Mouse (Mus musculus): ENCODE data around the gene Crybg2.

Crybg2 gene

GRCm38 (mm10) chr4:134058166-134058715, 2.4 kb upstream of the Crybg2 start:
- DNase-seq (ENCODE audit: low spot score): no peak

- no peak for DNase-seq (ENCODE audit: low spot score)
These were observed 1.7 kb upstream of the Crybg2 start for GRCm38 (mm10) chr4:134058908-134059307.

- DNase-seq (ENCODE audit: low spot score): no peak
These were observed 683 bp downstream of the Crybg2 start for GRCm38 (mm10) chr4:134061166-134061830.

DNA sequence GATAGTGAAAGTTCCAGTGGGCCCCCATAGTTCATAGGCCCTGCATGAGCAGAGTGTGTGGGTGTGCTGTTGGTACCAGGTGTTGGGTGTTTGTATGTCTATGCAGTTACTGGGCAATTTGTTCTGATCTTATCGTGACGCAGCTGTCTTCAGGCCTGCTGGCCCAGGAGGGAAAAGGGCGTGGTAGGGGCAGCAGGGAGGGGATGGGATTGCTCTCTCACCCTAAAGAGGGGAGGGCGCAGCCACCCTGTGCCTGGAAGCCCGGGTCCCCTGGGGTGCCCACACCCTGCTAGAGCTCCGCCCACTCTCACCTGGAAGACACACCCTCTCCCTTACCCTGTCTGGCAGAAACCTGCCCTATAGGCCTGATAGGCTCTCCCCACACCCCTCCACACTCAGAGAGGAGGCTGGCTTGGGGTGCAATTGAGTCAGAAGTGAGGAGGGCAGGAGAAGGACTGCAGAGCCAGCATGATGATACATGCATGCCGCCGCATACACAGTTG, 1.4 kb downstream of the Crybg2 start:
- DNase-seq (ENCODE audit: low spot score): no peak

DNA sequence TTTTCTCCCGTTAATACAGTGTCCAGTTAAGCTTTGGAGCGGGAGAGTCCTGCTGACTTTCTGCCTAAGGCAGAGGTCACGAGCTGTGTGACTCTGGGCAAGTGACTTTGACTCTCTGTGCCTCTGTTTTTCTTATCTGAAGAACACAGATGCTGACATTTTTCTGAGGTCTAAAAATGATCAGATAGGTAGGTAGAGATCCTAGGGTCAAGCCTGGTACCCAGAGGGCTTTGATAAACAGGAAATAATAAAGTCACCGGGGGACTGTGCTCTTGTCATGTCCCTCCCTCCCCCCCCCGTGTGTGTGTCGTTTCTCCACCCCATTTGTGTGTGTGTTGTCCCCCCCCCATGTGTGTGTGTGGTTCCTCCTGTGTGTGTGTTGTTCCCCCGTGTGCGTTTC, 1.9 kb downstream of the Crybg2 start:
- no peak for DNase-seq (ENCODE audit: low spot score)

DNA sequence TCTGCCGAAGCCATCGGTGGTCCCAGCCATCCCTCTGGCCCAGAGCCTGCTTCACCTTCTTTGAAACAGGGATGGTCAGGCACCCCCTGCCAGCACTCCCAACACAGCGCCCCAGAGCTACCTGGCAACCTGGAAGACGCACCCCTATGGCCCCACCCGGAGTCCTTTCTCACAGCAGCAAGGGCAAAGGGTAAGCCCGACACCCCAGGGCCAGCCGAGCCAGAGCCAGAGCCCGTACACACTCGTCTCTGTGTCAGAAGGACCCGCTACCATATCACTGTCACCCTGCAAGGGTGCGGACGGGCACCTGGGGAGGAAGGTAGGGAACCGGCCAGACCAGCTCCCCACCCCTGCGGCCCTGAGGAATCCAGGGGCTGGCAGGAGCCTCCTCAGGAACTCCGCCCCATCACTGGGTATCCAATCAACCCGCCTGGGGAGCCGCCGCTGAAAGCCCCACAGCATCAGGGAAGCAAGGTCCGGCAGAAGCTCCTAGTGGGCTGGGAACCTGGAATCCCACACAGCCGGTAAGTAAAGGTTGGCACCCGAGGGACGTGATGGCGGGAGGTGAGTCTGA, 4.9 kb downstream of the Crybg2 start:
- DNase-seq (ENCODE audit: low spot score): no peak

GRCm38 (mm10) chr4:134067383-134067782, 6.8 kb downstream of the Crybg2 start:
- DNase-seq (ENCODE audit: low spot score): no peak

- DNase-seq (ENCODE audit: low spot score): no peak
These were observed 7.4 kb downstream of the Crybg2 start for GRCm38 (mm10) chr4:134067833-134068544.

- no peak for DNase-seq (ENCODE audit: low spot score)
These were observed 8.4 kb downstream of the Crybg2 start for GRCm38 (mm10) chr4:134068793-134069580.

GRCm38 (mm10) chr4:134078694-134079093, 18.1 kb downstream of the Crybg2 start:
- peak; percentile 76 for DNase-seq (ENCODE audit: low spot score)

GRCm38 (mm10) chr4:134080674-134081073, 20.1 kb downstream of the Crybg2 start:
- DNase-seq (ENCODE audit: low spot score): no peak

GRCm38 (mm10) chr4:134081730-134082386, 21.2 kb downstream of the Crybg2 start:
- DNase-seq (ENCODE audit: low spot score): peak; percentile 75

DNA sequence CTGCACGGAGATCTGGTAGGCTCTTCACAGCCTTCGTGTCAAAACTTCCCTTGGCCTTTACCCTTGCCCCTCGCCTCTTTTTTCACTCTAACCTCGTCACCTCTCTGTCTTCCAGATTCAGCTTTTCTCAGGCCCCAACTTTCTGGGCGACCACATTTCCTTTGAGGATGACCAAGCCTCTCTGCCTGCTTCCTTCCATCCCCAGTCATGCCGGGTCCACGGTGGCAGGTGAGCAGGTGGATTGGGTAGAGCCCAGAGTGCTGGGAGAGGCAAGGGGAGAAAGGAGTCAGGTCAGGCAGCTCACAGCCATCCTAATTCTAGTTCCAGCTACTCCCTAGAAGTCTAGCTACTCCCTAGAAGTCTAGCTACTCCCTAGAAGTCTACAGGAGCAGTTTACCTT, 21.8 kb downstream of the Crybg2 start:
- DNase-seq (ENCODE audit: low spot score): no peak

DNA sequence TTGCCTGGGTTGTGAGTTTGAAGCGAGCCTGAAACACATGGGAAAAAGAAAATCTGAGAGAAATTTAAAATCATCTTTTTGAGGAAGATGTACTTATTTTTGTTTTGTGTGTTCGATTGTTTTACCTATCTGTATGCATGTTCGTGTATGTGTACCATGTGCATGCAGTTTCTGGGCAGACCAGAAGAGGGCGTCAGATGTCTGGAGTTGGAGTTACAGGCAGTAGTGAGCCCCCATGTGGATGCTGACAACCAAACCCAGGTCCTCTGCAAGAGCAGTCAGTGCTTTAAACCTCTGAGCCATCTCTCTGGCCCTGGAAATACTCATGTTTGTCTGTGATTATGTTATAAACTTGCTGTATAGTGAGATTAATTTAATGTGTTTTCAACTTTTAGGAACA, 24.4 kb downstream of the Crybg2 start:
- no peak for DNase-seq (ENCODE audit: low spot score)

GRCm38 (mm10) chr4:134087412-134087811, 26.8 kb downstream of the Crybg2 start:
- DNase-seq (ENCODE audit: low spot score): peak; percentile 78

GRCm38 (mm10) chr4:134089029-134089428, 28.4 kb downstream of the Crybg2 start:
- no peak for DNase-seq (ENCODE audit: low spot score)

- no peak for DNase-seq (ENCODE audit: low spot score)
These were observed 30.1 kb downstream of the Crybg2 start for GRCm38 (mm10) chr4:134090521-134091224.

DNA sequence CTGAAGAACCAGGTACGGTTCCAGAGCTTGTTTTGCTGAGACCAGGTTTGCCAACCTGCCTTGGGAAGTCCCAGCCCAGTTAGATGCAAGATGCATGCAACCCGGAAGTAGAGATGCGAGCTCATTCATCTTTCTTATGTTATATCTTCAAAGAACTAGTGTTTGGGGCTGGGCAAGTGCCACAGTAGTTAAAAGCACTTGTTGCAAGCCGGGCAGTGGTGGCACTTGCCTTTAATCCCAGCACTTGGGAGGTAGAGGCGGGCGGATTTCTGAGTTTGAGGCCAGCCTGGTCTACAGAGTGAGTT, 30.6 kb downstream of the Crybg2 start:
- DNase-seq (ENCODE audit: low spot score): no peak

DNA sequence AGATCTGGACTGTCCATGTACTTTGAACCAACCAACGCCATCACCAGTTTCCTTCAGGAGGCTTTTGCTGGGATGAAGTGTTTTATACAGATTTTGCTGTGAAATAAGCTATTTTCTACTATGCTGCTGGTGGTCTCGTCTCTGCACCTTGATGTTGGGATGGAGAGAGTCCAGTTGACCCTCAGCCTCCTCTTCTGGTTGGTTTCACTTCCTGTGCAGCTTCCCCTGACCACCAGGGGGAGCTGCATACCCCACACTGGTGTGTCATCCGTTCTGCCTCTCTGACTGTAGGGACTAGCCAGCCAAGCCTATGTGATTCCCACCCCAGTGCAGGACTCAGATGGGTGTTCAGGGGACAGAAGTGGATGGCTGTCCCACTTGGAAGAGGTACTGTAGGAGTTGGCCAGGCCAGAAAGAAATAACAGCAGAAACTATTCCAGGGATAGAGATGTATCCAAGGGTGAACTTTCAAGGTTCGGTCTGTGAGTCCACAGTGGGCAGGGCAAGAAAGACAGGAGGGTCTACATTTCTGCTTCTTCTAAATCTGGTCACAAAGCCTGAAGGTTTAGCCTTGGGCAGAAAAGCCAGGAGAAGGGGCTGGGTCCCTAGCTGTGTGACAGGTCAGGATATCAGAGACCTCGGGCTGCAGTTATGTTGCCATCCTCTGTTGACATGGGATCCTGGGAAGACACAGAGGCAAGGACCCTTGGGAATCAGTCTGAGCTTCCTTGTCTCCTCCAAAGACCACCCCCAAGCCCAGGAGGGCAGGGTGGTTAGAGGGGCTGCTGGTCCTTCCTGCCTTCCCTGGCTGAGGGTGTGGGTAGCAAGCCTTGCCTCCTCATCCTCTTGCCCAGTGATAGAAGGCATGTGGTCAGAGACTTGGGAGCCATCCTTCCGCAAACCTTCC, 32.0 kb downstream of the Crybg2 start:
- peak; percentile 70 for DNase-seq (ENCODE audit: low spot score)

GRCm38 (mm10) chr4:134094004-134094564, 33.5 kb downstream of the Crybg2 start:
- no peak for DNase-seq (ENCODE audit: low spot score)
